Mouse (Mus musculus) heart, adult 2 months (tissue): ENCODE measurements around the gene Adamtsl1. TPM values are rescaled to one million over a fixed set of nuclear protein-coding genes. Genes with fewer than 3 reads are reported as not detected.

Source experiments
- DNase-seq, 2 experiments: peaks; one replicate each; pipeline ENCODE4 v3.0.0; 2021
- H3K27ac ChIP-seq: fragments of 200-600 bp; 2 replicates; pipeline ENCODE4 v1.8.1; 2022
- H3K27me3 ChIP-seq: fragments of 200-500 bp; 2 replicates; pipeline ENCODE4 v1.6.1; 2012; ENCODE audit warnings: mild to moderate bottlenecking, low read length, inconsistent platforms, mixed read lengths; ENCODE audit not compliant: control insufficient read depth, insufficient read depth
- H3K36me3 ChIP-seq: fragments of 200-500 bp; 2 replicates; pipeline ENCODE4 v1.6.1; 2012; ENCODE audit warnings: low read length, inconsistent platforms; ENCODE audit not compliant: control insufficient read depth, insufficient read depth
- H3K4me1 ChIP-seq: fragments of 200-500 bp; 2 replicates; pipeline ENCODE4 v1.6.1; 2011; ENCODE audit warnings: low read length; ENCODE audit not compliant: control insufficient read depth, insufficient read depth
- H3K4me3 ChIP-seq: fragments of 200-600 bp; 2 replicates; pipeline ENCODE4 v1.8.1; 2022
- H3K79me2 ChIP-seq: fragments of 200-500 bp; replicated peaks from 2 replicates; pipeline ENCODE4 v1.6.1; 2012; ENCODE audit warnings: mild to moderate bottlenecking, inconsistent platforms, low read length, moderate library complexity, mixed read lengths; ENCODE audit not compliant: control insufficient read depth, insufficient read depth
- H3K9ac ChIP-seq: fragments of 200-500 bp; 2 replicates; pipeline ENCODE4 v1.6.1; 2012; ENCODE audit warnings: low read depth, mild to moderate bottlenecking, control low read depth, inconsistent platforms, low read length, mixed read lengths
- CTCF ChIP-seq: fragments of 200-600 bp; IDR thresholded peaks from 2 replicates; pipeline ENCODE4 v1.8.1; 2022; ENCODE audit warnings: antibody characterized with exemption, mild to moderate bottlenecking, moderate library complexity
- EP300 ChIP-seq: fragments of 200-500 bp; IDR thresholded peaks from 2 replicates; pipeline ENCODE4 v1.6.1; 2011; ENCODE audit warnings: low read depth, low read length, control low read depth; ENCODE audit not compliant: insufficient read depth
- POLR2A ChIP-seq: fragments of 200-500 bp; IDR thresholded peaks from 2 replicates; pipeline ENCODE4 v1.6.1; 2011; ENCODE audit warnings: mild to moderate bottlenecking, low read depth, low read length, control low read depth; ENCODE audit not compliant: insufficient read depth
- WGBS: fragments of 180-500 bp; shearing (Covaris S2); methylation state at CpG from one replicate; pipeline ENCODE4 v1.1.7; 2018; 5-methylcytosine and 5-hydroxymethylcytosine counted together
- intact Hi-C: fragments of 180-260 bp; cut with DNase I; formaldehyde crosslinking; loops from one replicate; pipeline ENCODE4 v1.15.1; 2025
- polyA plus RNA-seq: library from polyadenylated mRNA; depleted of rRNA; stranded (reverse); fragments of >200 nt; gene quantifications from 2 replicates; pipeline ENCODE4 v1.2.3, GENCODE M21; 2012
- total RNA-seq, 2 experiments: library from RNA; stranded (reverse); gene quantifications; 2 replicates each; pipeline ENCODE4 v1.2.3; 2021

Gene Adamtsl1
- total and polyA plus RNA-seq, 3 experiments: 2.2 to 3.2 (median 2.4) TPM

GRCm38 (mm10) chr4:85782511-85782910 lies 268.5 kb downstream of the Adamtsl1 start:
- WGBS: 33% methylated on average over 5 of the region's 5 CpGs
- no peak for DNase-seq
- H3K27ac ChIP-seq: no peak overlapping the region
- H3K4me3 ChIP-seq: no peak overlapping the region
- H3K79me2 ChIP-seq: no peaks in the 10 kb centered on the region
- TF ChIP-seq EP300 (no peak), CTCF (no peak), POLR2A (no peak)
- intact Hi-C loops: no loop called here
- H3K4me1 ChIP-seq: no peaks in the 10 kb centered on the region
- H3K9ac ChIP-seq: no peak overlapping the region
- H3K36me3 ChIP-seq: no peaks in the 10 kb centered on the region
- no peaks in the 10 kb centered on the region for H3K27me3 ChIP-seq

GRCm38 (mm10) chr4:85783768-85784379 lies 269.9 kb downstream of the Adamtsl1 start:
- no peak overlapping the region for H3K4me3 ChIP-seq
- DNase-seq: no peak
- no peaks in the 10 kb centered on the region for H3K36me3 ChIP-seq
- intact Hi-C loops: no loop called here
- WGBS: 50% methylated on average over 6 of the region's 6 CpGs
- H3K79me2 ChIP-seq: no peaks in the 10 kb centered on the region
- H3K4me1 ChIP-seq: no peaks in the 10 kb centered on the region
- H3K27ac ChIP-seq: no peak overlapping the region
- no peaks in the 10 kb centered on the region for H3K27me3 ChIP-seq
- TF ChIP-seq EP300 (no peak), POLR2A (no peak), CTCF (no peak)
- no peak overlapping the region for H3K9ac ChIP-seq

GRCm38 (mm10) chr4:85784428-85784827 lies 270.5 kb downstream of the Adamtsl1 start:
- TF ChIP-seq POLR2A (no peak), CTCF (0 out of 2 replicates have a peak, but pooled peaks have one; percentile 11), EP300 (no peak)
- no peak for DNase-seq
- Histone ChIP-seq H3K9ac (no peak overlapping the region), H3K27me3 (no peaks in the 10 kb centered on the region), H3K79me2 (no peaks in the 10 kb centered on the region), H3K4me1 (no peaks in the 10 kb centered on the region), H3K27ac (no peak overlapping the region), H3K36me3 (no peaks in the 10 kb centered on the region), H3K4me3 (no peak overlapping the region)
- 60% methylated on average over 4 of the region's 4 CpGs for WGBS
- intact Hi-C loops: no loop called here

GRCm38 (mm10) chr4:85790226-85790625 lies 276.3 kb downstream of the Adamtsl1 start:
- H3K79me2 ChIP-seq: no peaks in the 10 kb centered on the region
- no peaks in the 10 kb centered on the region for H3K4me1 ChIP-seq
- H3K36me3 ChIP-seq: no peaks in the 10 kb centered on the region
- H3K4me3 ChIP-seq: no peak overlapping the region
- DNase-seq: no peak
- TF ChIP-seq CTCF: no peak
- no peak overlapping the region for H3K9ac ChIP-seq
- WGBS: 42% methylated on average over 2 of the region's 2 CpGs
- intact Hi-C loops: no loop called here
- H3K27me3 ChIP-seq: no peaks in the 10 kb centered on the region
- H3K27ac ChIP-seq: no peak overlapping the region

GRCm38 (mm10) chr4:85801805-85802204 lies 287.8 kb downstream of the Adamtsl1 start:
- intact Hi-C loops: loop anchor here (1.0 to 5.0 kb wide), 2 partner anchors 400 to 640 kb away; no protein-coding TSS in a partner anchor
- no peaks in the 10 kb centered on the region for H3K36me3 ChIP-seq
- no peak overlapping the region for H3K27ac ChIP-seq
- peak; percentile 52 to 67 for DNase-seq
- no peaks in the 10 kb centered on the region for H3K27me3 ChIP-seq
- no peaks in the 10 kb centered on the region for H3K79me2 ChIP-seq
- 0 out of 2 replicates have a peak, but pooled peaks have one; percentile 38 for TF ChIP-seq EP300
- no peak for TF ChIP-seq POLR2A
- peak; percentile 95 for TF ChIP-seq CTCF
- H3K4me3 ChIP-seq: no peak overlapping the region
- H3K4me1 ChIP-seq: no peaks in the 10 kb centered on the region
- no peak overlapping the region for H3K9ac ChIP-seq
- 3% methylated on average over 8 of the region's 8 CpGs for WGBS

- Histone ChIP-seq H3K9ac (no peak overlapping the region), H3K4me3 (no peak overlapping the region), H3K27ac (no peak overlapping the region), H3K27me3 (no peaks in the 10 kb centered on the region), H3K79me2 (no peaks in the 10 kb centered on the region), H3K4me1 (no peaks in the 10 kb centered on the region), H3K36me3 (no peaks in the 10 kb centered on the region)
- intact Hi-C loops: no loop called here
- no peak for DNase-seq
- TF ChIP-seq EP300 (no peak), CTCF (no peak), POLR2A (no peak)
- 55% methylated on average over 3 of the region's 3 CpGs for WGBS
Observed at GRCm38 (mm10) chr4:85814418-85814817, 300.4 kb downstream of the Adamtsl1 start.
